Mouse (Mus musculus): ENCODE results near the gene Gm3336.

- TF ChIP-seq POLR2A (IDR thresholded peaks at IDR 0.05; ENCODE audit: borderline replicate concordance, extremely low read depth, low read depth, low read length) (0 out of 2 replicates have a peak, but pooled peaks have one; percentile 2), CTCF (IDR thresholded peaks at IDR 0.05; ENCODE audit: insufficient read depth, low read length) (no peak)
These were observed 15.1 kb upstream of the Gm3336 start, which contains the start of gene Iqcn for GRCm38 (mm10) chr8:70703287-70703686.

All from lung, adult 2 months (tissue).